ENCODE assay signal across 7 mouse cellular contexts in the genomic region with DNA sequence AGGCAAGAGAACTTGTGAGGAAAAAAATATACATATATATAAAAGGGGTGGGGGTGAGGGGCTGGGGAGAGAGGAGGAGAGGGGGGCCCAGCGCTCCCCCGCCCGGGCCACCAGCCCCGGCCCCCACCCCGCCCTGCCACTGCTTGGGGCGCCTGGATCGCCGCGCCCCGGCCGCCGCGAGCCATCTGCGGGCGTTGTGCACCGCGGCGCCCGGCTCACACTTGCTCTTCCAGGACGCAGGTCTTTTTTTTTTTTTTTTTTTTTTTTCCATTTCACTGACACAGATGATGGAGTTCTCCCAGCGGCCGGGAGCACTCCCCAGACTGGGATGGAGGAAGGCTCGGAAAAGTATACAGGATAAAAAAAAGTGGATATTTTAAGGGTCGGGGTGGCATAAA. TPM values are rescaled to one million over a fixed set of nuclear protein-coding genes. Genes with fewer than 3 reads are reported as not detected.
DNase-seq lines count a peak whose midpoint lies in the region; ATAC-seq and TF ChIP-seq lines count a peak whose summit lies in the region.

No protein-coding gene starts in this region.

- H3K27ac ChIP-seq in lung, embryonic 14.5 days (ENCODE audit: low read depth) = no peak overlapping the region
- peak overlapping the region; percentile 82; the same call in 1 of the 2 replicates for H3K27ac ChIP-seq in forebrain, embryonic 14.5 days (ENCODE audit: low read depth, low read length)
- no peak overlapping the region for H3K27ac ChIP-seq in limb, embryonic 13.5 days
- H3K27ac ChIP-seq in stomach, embryonic 14.5 days (ENCODE audit: low read length) = no peak overlapping the region

- WGBS in lung, embryonic 14.5 days = under 1% methylated on average over 24 of the region's 24 CpGs
- under 1% methylated on average over 24 of the region's 24 CpGs for WGBS in forebrain, embryonic 14.5 days
- WGBS in limb, embryonic 13.5 days = 0% methylated on average over 23 of the region's 24 CpGs
- WGBS in stomach, embryonic 14.5 days = under 1% methylated on average over 24 of the region's 24 CpGs

- no peaks in the 10 kb centered on the region for H3K36me3 ChIP-seq in lung, embryonic 14.5 days (ENCODE audit: insufficient read depth)
- H3K36me3 ChIP-seq in forebrain, embryonic 14.5 days (ENCODE audit: control insufficient read depth, insufficient read depth, low read length) = no peaks in the 10 kb centered on the region
- no peaks in the 10 kb centered on the region for H3K36me3 ChIP-seq in limb, embryonic 13.5 days
- H3K36me3 ChIP-seq in stomach, embryonic 14.5 days (ENCODE audit: control insufficient read depth, insufficient read depth, low read length) = no peaks in the 10 kb centered on the region

- H3K27me3 ChIP-seq in lung, embryonic 14.5 days (ENCODE audit: insufficient read depth, low read length) = peaks cover 83% of the 10 kb centered on the region
- H3K27me3 ChIP-seq in forebrain, embryonic 14.5 days (replicated peaks; ENCODE audit: control insufficient read depth, insufficient read depth, low read length) = peaks cover 33% of the 10 kb centered on the region
- H3K27me3 ChIP-seq in limb, embryonic 13.5 days = peaks cover 91% of the 10 kb centered on the region
- peaks cover 12% of the 10 kb centered on the region for H3K27me3 ChIP-seq in stomach, embryonic 14.5 days (ENCODE audit: control insufficient read depth, insufficient read depth, low read length)

- ATAC-seq in lung, embryonic 14.5 days (ENCODE audit: insufficient read depth) = peak; percentile 50
- ATAC-seq in forebrain, embryonic 14.5 days = peak; percentile 58
- 0 out of 2 replicates have a peak, but pooled peaks have one; percentile 9 for ATAC-seq in limb, embryonic 13.5 days (ENCODE audit: low FRiP score, low read depth)
- ATAC-seq in stomach, embryonic 14.5 days (ENCODE audit: insufficient number of reproducible peaks, insufficient read depth, low FRiP score, low read depth) = no peak

- peak overlapping the region; percentile 42 for H3K9ac ChIP-seq in lung, embryonic 14.5 days
- H3K9ac ChIP-seq in forebrain, embryonic 14.5 days (ENCODE audit: low read length) = peak overlapping the region; percentile 80
- peak overlapping the region; percentile 45; the same call in 1 of the 2 replicates for H3K9ac ChIP-seq in limb, embryonic 13.5 days
- H3K9ac ChIP-seq in stomach, embryonic 14.5 days (replicated peaks; ENCODE audit: low read depth, low read length) = 0 out of 2 replicates have a peak overlapping the region, but pooled peaks have one; percentile 4

- no peak for TF ChIP-seq CTCF in lung, embryonic 14.5 days (IDR thresholded peaks at IDR 0.05; ENCODE audit: low read depth)

- no peak for DNase-seq in lung, embryonic 14.5 days
- no peak for DNase-seq in lung, postnatal 25 days (ENCODE audit: low spot score)
- peak; percentile 53 for DNase-seq in forebrain, embryonic 14.5 days (ENCODE audit: low spot score)
- no peak for DNase-seq in yolk sac, embryonic 10.5 days (ENCODE audit: low spot score)
- no peak for DNase-seq in spleen, adult 12 weeks (ENCODE audit: low spot score)

- H3K4me3 ChIP-seq in lung, embryonic 14.5 days (ENCODE audit: low read depth, low read length) = peak overlapping the region; percentile 56
- H3K4me3 ChIP-seq in forebrain, embryonic 14.5 days (ENCODE audit: low read depth, low read length) = peak overlapping the region; percentile 58
- H3K4me3 ChIP-seq in limb, embryonic 13.5 days = peak overlapping the region; percentile 61
- H3K4me3 ChIP-seq in stomach, embryonic 14.5 days (ENCODE audit: low read depth, low read length) = peak overlapping the region; percentile 54

- H3K4me1 ChIP-seq in lung, embryonic 14.5 days (ENCODE audit: insufficient read depth) = peaks cover 6% of the 10 kb centered on the region; the same call in 1 of the 2 replicates
- peaks cover 14% of the 10 kb centered on the region for H3K4me1 ChIP-seq in forebrain, embryonic 14.5 days (ENCODE audit: control insufficient read depth, insufficient read depth, low read length)
- H3K4me1 ChIP-seq in limb, embryonic 13.5 days = peaks cover 52% of the 10 kb centered on the region
- H3K4me1 ChIP-seq in stomach, embryonic 14.5 days (ENCODE audit: control insufficient read depth, insufficient read depth, low read length) = peaks cover 14% of the 10 kb centered on the region

- H3K9me3 ChIP-seq in lung, embryonic 14.5 days (ENCODE audit: low read depth, low read length) = no peaks in the 10 kb centered on the region
- no peaks in the 10 kb centered on the region for H3K9me3 ChIP-seq in forebrain, embryonic 14.5 days (replicated peaks; ENCODE audit: control insufficient read depth, low read length)
- H3K9me3 ChIP-seq in limb, embryonic 13.5 days = no peaks in the 10 kb centered on the region
- no peaks in the 10 kb centered on the region for H3K9me3 ChIP-seq in stomach, embryonic 14.5 days (ENCODE audit: control insufficient read depth, low read depth, low read length)

- peak overlapping the region; percentile 96 for H3K4me2 ChIP-seq in lung, embryonic 14.5 days
- peak overlapping the region; percentile 88 for H3K4me2 ChIP-seq in forebrain, embryonic 14.5 days (ENCODE audit: low read length)
- peak overlapping the region; percentile 89 for H3K4me2 ChIP-seq in limb, embryonic 13.5 days (replicated peaks)
- peak overlapping the region; percentile 89 for H3K4me2 ChIP-seq in stomach, embryonic 14.5 days (replicated peaks; ENCODE audit: low read depth, low read length)

RNA-seq across cellular contexts. Expression of a gene that starts 0.3 kb away (rescaled TPM):
- polyA plus RNA-seq in lung, embryonic 14.5 days (2014; fragmentation: Nextera tagmentation; extraction: Ambion mirVana) = 2.0 and 2.4 TPM in 2 replicates
- 10.2 and 12.8 TPM in 2 replicates for polyA plus RNA-seq in forebrain, embryonic 14.5 days (2014; fragmentation: Nextera tagmentation; extraction: Ambion mirVana)
- polyA plus RNA-seq in limb, embryonic 13.5 days (2015; fragmentation: Nextera tagmentation; extraction: Ambion mirVana) = 3.2 and 3.7 TPM in 2 replicates
- polyA plus RNA-seq in stomach, embryonic 14.5 days (2014; fragmentation: Nextera tagmentation; extraction: Ambion mirVana) = 1.3 and 2.0 TPM in 2 replicates

Comparison
In these comparisons a context has a peak if more than half of its experiments do, and no peak if none do; other contexts are left out.
1. H3K9ac ChIP-seq: peak in every context shown above with its lines; median percentile 80 in forebrain, embryonic 14.5 days; 45 in limb, embryonic 13.5 days; 42 in lung, embryonic 14.5 days; 4 in stomach, embryonic 14.5 days.